Mouse (Mus musculus) frontal cortex, postnatal 10 days (tissue): ENCODE measurements around the gene Adipor2.
"Not testable (repeated sequence)": the region's sequence is repeated elsewhere in the genome, so short reads cannot be mapped to it uniquely, and the experiment has no call there.

Source experiments
- DNase-seq, 2 experiments: peaks; one replicate each; pipeline ENCODE4 v3.0.0; 2022; ENCODE audit warnings: low spot score in 2 of 2, mixed read lengths in 1 of 2

Adipor2 gene

GRCm38 (mm10) chr6:119390728-119391127 lies 26.8 kb downstream of the Adipor2 start:
- DNase-seq: no peak

- DNase-seq: no peak
Measured at GRCm38 (mm10) chr6:119389089-119389488, 28.4 kb downstream of the Adipor2 start.

- peak; percentile 94 to 96 for DNase-seq
Measured at GRCm38 (mm10) chr6:119388650-119389012, 28.9 kb downstream of the Adipor2 start.

GRCm38 (mm10) chr6:119387801-119388649 lies 29.5 kb downstream of the Adipor2 start:
- peak in 1 of 2 experiments; percentile 24 for DNase-seq

- no peak for DNase-seq
Measured at GRCm38 (mm10) chr6:119386821-119387220, 30.7 kb downstream of the Adipor2 start.

- no peak for DNase-seq
Measured at GRCm38 (mm10) chr6:119386421-119386820, 31.1 kb downstream of the Adipor2 start.

- DNase-seq: no peak
Measured at GRCm38 (mm10) chr6:119385668-119386067, 31.8 kb downstream of the Adipor2 start.

- DNase-seq: no peak
Measured at GRCm38 (mm10) chr6:119378631-119379030, 38.9 kb downstream of the Adipor2 start.

- DNase-seq: no peak
Measured at GRCm38 (mm10) chr6:119377613-119378012, 39.9 kb downstream of the Adipor2 start.

GRCm38 (mm10) chr6:119375035-119375434 lies 42.5 kb downstream of the Adipor2 start:
- no peak for DNase-seq

GRCm38 (mm10) chr6:119373000-119373705 lies 44.4 kb downstream of the Adipor2 start:
- no peak for DNase-seq

GRCm38 (mm10) chr6:119372237-119372636 lies 45.3 kb downstream of the Adipor2 start:
- no peak for DNase-seq

- DNase-seq: no peak
Measured at GRCm38 (mm10) chr6:119371624-119372023, 45.9 kb downstream of the Adipor2 start.

- no peak for DNase-seq
Measured at GRCm38 (mm10) chr6:119367382-119367781, 50.1 kb downstream of the Adipor2 start.

- not testable (repeated sequence) for DNase-seq
Measured at GRCm38 (mm10) chr6:119366800-119367199, 50.7 kb downstream of the Adipor2 start.

GRCm38 (mm10) chr6:119363593-119363992 lies 53.9 kb downstream of the Adipor2 start:
- no peak for DNase-seq

- no peak for DNase-seq
Measured at GRCm38 (mm10) chr6:119360925-119361702, 56.4 kb downstream of the Adipor2 start.

- DNase-seq: not testable (repeated sequence)
Measured at GRCm38 (mm10) chr6:119360250-119360649, 57.3 kb downstream of the Adipor2 start.

- DNase-seq: no peak
Measured at GRCm38 (mm10) chr6:119358020-119358571, 59.4 kb downstream of the Adipor2 start.

GRCm38 (mm10) chr6:119352501-119352900 lies 65.0 kb downstream of the Adipor2 start:
- no peak for DNase-seq

GRCm38 (mm10) chr6:119351656-119352055 lies 65.8 kb downstream of the Adipor2 start:
- DNase-seq: no peak

- DNase-seq: no peak
Measured at GRCm38 (mm10) chr6:119350703-119351198, 66.8 kb downstream of the Adipor2 start.
